Mouse (Mus musculus) cerebellum, adult 11-12 months (tissue): ENCODE data around the gene Slpi.
A peak's percentile ranks its signal among the peaks of the same experiment; 100 is the strongest.

Experiments used
- DNase-seq: peaks from one replicate; pipeline ENCODE4 v3.0.0; 2022

Gene Slpi

GRCm38 (mm10) chr2:164389020-164389419 is at the start of gene Slpi:
Gene Slpi, minus strand, starts transcription at chr2:164389095.
- DNase-seq, result peak; percentile 25

- DNase-seq, result no peak
Observed at GRCm38 (mm10) chr2:164438257-164438656, 49.4 kb upstream of the Slpi start.

- DNase-seq, result no peak
Observed at GRCm38 (mm10) chr2:164437710-164438109, 48.8 kb upstream of the Slpi start.

GRCm38 (mm10) chr2:164436961-164437360 is 48.1 kb upstream of the Slpi start:
- no peak for DNase-seq

GRCm38 (mm10) chr2:164436215-164436913 is 47.5 kb upstream of the Slpi start:
- no peak for DNase-seq

- DNase-seq, result no peak
Observed at GRCm38 (mm10) chr2:164435216-164436090, 46.6 kb upstream of the Slpi start.

- no peak for DNase-seq
Observed at GRCm38 (mm10) chr2:164434681-164435080, 45.8 kb upstream of the Slpi start.

GRCm38 (mm10) chr2:164433278-164433895 is 44.5 kb upstream of the Slpi start:
- no peak for DNase-seq

GRCm38 (mm10) chr2:164432541-164433191 is 43.8 kb upstream of the Slpi start:
- no peak for DNase-seq

GRCm38 (mm10) chr2:164431676-164432465 is 43.0 kb upstream of the Slpi start:
- no peak for DNase-seq

GRCm38 (mm10) chr2:164430697-164431096 is 41.8 kb upstream of the Slpi start:
- no peak for DNase-seq

- DNase-seq, result no peak
Observed at GRCm38 (mm10) chr2:164429881-164430615, 41.2 kb upstream of the Slpi start.

GRCm38 (mm10) chr2:164428451-164428850 is 39.6 kb upstream of the Slpi start:
- DNase-seq, result no peak

- DNase-seq, result no peak
Observed at GRCm38 (mm10) chr2:164426952-164427351, 38.1 kb upstream of the Slpi start.

- DNase-seq, result no peak
Observed at GRCm38 (mm10) chr2:164426121-164426520, 37.2 kb upstream of the Slpi start.

- DNase-seq, result no peak
Observed at GRCm38 (mm10) chr2:164425401-164425800, 36.5 kb upstream of the Slpi start.

- no peak for DNase-seq
Observed at GRCm38 (mm10) chr2:164424406-164424805, 35.5 kb upstream of the Slpi start.

- peak; percentile 16 for DNase-seq
Observed at GRCm38 (mm10) chr2:164423464-164423863, 34.6 kb upstream of the Slpi start.

- no peak for DNase-seq
Observed at GRCm38 (mm10) chr2:164422675-164423393, 33.9 kb upstream of the Slpi start.

- no peak for DNase-seq
Observed at GRCm38 (mm10) chr2:164421979-164422378, 33.1 kb upstream of the Slpi start.

GRCm38 (mm10) chr2:164421306-164421705 is 32.4 kb upstream of the Slpi start:
- DNase-seq, result no peak
